Mouse (Mus musculus) gastrocnemius, postnatal 14 days (tissue): ENCODE measurements around the gene Nop58. TPM values are rescaled to one million over a fixed set of nuclear protein-coding genes. Genes with fewer than 3 reads are reported as not detected.

Experiments used
- DNase-seq: peaks from one replicate; pipeline ENCODE4 v3.0.0; 2021; ENCODE audit warnings: mixed read lengths
- intact Hi-C: fragments of 180-260 bp; cut with DNase I; formaldehyde crosslinking; loops from one replicate; pipeline ENCODE4 v1.15.1; 2025; ENCODE audit warnings: low total_unique reads
- total RNA-seq, 2 experiments: library from RNA; stranded (reverse); gene quantifications; 2 replicates each; pipeline ENCODE4 v1.2.3; 2021

Gene Nop58
- total RNA-seq, 2 experiments from 2014 or later = 25.7 to 33.5 TPM

GRCm38 (mm10) chr1:59766626-59767025 lies 81.9 kb downstream of the Nop58 start:
- intact Hi-C loops = loop anchor here (10.0 kb wide), 1 partner anchor 48 kb away; no protein-coding TSS in a partner anchor
- no peak for DNase-seq

Other genes with a start within 250 kb of the Nop58 start
- gene Fzd7, start 202.5 kb upstream of the Nop58 start, total RNA-seq = 10 to 100 TPM; 21.6 to 26.0 TPM
- gene Gm973, start 168.7 kb upstream of the Nop58 start, total RNA-seq = under 1 TPM; 0.49 to 0.53 TPM
- 10 to 100 TPM; 54.3 to 61.5 TPM for gene Sumo1, start 14.1 kb upstream of the Nop58 start, total RNA-seq
- gene Bmpr2, start 78.4 kb downstream of the Nop58 start, total RNA-seq = 10 to 100 TPM; 32.2 to 32.6 TPM
- gene Fam117b, start 228.0 kb downstream of the Nop58 start, total RNA-seq = 10 to 100 TPM in 1 of 2 experiments, 1 to 10 TPM in 1; 6.2 to 12.5 TPM